Mouse (Mus musculus) spleen, adult 2 months (tissue): ENCODE measurements around the gene Slc13a3.

Experiments
- CTCF ChIP-seq: fragments of 200-500 bp; IDR thresholded peaks from 2 replicates; pipeline ENCODE4 v1.5.1; 2011; ENCODE audit warnings: mild to moderate bottlenecking, inconsistent platforms; ENCODE audit not compliant: insufficient read depth, insufficient read length, insufficient replicate concordance; ENCODE audit errors: extremely low read depth
- POLR2A ChIP-seq: fragments of 200-500 bp; IDR thresholded peaks from 2 replicates; pipeline ENCODE4 v1.6.1; 2011; ENCODE audit warnings: low read depth, low read length, inconsistent platforms

DNA sequence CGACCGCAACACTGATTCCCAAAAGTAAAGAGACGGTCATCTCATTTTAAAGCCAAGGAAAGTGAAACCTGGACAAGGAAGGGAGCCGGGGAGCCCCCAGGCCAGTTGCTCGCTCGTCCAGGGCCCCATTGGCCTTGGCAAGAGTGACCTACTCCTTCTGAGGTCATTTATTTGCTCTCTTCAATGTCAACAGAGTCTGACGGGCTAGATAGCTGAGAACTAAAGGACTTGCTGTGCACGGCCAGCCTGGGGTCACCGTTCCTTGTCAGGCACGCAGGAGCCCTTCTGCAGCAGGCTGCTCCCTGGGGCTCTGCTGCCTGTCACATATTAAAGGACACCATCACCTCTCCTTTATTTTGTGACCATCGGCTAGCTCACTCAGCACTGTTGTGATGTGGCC lies 1.1 kb downstream of the Slc13a3 start:
- TF ChIP-seq CTCF (no peak), POLR2A (no peak)
